Mouse (Mus musculus) CD8-positive naive resting alpha-beta T cell, adult 2 months (primary cell): ENCODE results near the gene Sgms2.

Experiments
- DNase-seq, 2 experiments: peaks; one replicate each; pipeline ENCODE4 v3.0.0; 2022; ENCODE audit warnings: low read depth in 2 of 2, low spot score in 2 of 2

The Sgms2 gene

DNA sequence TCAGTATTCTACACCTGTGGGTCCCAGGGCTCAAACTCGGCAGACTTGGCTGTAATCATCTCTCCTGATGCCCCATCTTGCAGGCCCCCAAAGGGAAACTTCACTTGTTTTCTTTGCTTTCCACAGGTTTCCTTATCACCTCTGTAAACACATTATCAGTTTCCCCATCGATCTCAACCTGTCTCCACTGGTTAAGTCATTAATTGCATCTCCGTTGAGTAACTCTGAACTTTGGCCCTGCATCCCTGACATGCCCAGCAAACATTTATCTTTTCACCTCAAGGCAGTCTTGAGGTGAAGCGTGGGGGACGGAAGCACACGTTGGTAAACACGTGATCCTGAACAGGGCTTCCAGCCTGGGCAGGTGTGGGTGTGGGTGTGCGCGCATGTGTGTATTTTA lies 178.9 kb downstream of the Sgms2 start:
- DNase-seq: no peak

DNA sequence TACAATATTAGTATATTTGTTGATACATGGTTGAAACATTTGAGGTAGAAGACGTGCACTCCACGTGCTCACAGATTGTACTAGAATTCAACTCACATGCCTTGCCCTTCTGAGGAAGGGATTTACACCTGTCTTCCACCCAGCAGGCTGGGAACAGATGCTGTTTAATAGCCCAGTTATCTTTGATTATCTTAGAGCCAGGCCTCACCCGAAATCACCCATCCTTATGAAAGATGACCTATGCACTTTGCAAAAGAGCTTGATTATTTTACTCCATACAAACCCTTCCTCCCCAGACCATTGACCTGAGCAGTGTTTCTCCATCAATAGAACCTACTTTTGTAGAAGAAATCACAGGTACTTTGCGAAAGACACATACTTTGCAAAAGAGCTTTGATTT lies 180.6 kb downstream of the Sgms2 start:
- DNase-seq: no peak

DNA sequence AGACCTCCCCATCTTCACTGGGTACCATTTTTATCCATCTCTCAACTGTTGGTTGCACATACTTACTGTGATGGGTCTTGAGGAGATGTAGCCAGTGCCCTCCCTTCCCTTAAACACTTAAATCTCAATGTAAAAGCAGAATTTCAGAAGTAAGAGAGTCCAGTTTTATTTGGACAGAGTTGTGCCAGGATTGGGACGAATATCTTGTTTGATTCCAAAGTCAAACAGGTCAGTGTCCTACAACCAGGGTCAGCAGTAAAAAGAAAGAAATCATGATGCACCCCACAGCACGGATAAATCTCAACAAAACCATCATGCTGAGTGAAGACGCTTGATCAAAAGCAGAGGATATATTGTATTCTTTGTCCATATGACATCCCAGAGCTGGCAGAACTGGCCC lies 183.4 kb downstream of the Sgms2 start:
- DNase-seq: no peak

DNA sequence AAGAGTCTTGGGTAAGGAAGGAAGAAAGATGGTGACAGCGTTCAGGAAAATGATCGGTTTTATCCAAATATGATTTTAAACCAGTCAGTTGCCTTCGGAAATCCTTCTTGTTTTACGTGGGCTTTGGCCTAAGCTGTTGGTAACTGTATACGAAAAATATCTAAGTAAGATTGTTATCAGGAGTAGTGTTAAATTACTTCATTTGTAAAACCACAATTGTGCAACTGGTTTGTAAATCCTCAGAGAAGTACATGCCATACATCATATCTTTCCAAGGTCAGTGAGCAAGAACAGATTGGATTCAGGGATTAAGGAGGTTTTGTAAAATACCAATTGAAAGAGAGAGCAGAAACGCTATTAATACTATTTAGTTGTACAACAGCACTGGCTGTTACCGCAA lies 185.0 kb downstream of the Sgms2 start:
- no peak for DNase-seq

DNA sequence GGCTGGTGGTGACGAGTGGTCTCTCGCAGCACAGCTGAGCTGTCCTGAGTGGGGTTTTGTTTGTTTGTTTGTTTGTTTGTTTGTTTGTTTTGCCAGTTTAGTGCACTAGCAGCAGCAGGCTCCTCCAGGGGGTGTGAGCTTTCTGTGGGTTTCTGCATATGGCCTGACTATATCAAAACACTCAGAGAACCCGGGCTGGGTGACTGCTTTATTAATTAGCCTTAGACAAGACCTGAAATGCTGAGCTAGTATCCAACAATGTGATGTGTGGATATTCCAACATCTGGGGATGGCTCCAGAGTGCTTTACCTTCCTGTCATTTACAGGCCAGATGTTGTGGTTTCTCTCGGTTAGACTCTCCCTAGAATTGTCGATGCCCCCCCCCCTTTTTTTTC lies 187.9 kb downstream of the Sgms2 start:
- no peak for DNase-seq

DNA sequence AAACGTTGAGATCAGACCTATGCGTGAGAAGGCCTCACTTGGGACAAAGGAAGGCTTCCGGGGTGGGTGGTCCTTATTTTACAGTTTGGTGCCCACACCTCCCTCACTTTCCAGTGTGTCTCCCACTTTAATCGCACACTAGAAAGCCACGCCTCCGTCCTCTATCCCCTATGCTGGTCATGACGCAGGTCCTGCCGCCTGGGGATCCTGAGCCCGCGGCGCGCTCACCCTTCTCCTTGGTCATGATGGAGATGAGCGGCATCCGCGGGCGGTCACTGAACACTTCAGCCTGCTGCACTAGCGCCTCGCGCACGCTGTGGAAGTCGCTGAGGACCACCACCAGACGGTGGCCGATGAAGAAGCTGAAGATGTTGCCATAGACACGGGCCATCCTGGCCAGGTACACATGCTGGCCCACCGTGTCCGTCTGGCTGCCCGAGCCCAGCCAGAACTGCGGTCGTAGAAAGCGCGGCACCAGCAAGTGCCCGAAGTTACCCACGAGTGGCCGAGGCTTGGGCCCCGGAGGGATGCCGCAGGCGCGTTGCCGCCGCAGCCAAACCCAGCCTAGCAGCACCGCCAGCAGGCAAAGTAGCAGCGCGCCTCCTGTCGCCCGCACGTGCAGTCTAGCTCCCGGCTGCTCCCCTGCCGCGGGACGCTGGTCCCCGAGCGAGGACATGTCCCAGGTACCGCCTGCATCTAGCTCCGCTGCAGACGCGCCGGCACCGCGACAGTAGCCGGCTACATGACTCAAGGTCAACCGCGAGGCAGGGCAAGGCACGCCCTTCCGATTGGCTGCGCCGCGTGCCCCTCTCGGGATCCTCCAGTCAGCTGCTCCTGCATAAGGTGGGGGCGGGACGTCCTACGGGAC lies 188.5 kb downstream of the Sgms2 start, which contains the start of gene Cyp2u1:
Gene Cyp2u1 (minus strand): TSS at position 776 of the 868 bp plus-strand sequence.
- peak; percentile 65 to 74 for DNase-seq

DNA sequence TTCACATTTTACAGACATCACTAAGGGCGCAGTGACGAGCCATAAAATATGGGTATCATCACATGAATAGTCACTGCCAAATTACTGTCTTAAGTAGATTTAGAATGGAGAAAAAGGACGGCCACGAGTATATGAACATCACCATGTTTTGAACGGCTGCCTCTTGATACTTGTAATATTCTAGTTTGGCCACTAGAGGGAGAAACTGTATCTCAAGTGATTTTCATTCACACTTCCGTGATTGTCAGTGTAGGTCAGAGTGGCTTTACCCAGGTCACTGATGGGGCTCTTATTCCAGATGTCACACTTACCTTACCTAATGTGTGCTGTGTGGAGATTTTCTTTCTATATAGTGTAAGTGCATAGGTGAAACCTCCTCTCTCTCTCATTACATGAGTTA lies 191.3 kb downstream of the Sgms2 start:
- DNase-seq: peak in 1 of 2 experiments; percentile 35

DNA sequence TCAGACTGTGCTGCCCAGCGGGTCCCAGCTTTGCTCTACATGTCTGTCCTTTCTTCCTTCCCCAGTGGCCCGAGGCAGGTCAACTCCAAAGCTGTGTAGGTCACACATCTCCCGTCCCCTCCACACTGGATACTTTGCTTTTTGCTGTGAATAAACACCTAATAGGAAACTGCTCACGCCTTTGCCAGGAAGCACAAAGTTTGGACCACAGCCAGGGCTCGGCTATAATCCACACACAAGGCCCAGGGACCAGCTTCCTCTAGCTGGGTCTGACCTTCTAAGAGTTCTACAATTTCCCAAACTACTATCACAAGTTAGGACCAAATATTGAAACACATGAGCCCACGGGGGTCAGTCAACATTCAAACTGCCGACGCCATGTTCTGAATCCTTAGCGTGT lies 192.1 kb downstream of the Sgms2 start:
- DNase-seq: no peak

DNA sequence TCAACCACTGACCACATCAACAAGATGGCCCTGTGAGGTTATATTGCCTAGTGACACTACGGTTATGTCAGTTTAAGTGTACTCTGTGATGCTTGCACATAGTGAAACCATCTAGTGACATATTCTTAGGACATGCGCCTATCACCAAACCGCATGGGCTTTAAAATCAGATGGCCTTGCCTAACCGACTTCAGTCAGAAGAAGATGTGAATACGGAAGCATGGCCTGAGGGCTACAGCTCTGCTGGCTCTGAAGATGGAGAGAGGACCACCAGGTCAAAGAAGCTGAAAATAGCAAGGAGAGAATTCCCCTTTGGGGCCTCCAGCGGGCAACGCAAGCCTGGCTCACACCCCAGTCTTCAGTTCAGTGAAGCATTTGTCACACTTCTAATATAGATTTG lies 194.3 kb downstream of the Sgms2 start:
- no peak for DNase-seq

DNA sequence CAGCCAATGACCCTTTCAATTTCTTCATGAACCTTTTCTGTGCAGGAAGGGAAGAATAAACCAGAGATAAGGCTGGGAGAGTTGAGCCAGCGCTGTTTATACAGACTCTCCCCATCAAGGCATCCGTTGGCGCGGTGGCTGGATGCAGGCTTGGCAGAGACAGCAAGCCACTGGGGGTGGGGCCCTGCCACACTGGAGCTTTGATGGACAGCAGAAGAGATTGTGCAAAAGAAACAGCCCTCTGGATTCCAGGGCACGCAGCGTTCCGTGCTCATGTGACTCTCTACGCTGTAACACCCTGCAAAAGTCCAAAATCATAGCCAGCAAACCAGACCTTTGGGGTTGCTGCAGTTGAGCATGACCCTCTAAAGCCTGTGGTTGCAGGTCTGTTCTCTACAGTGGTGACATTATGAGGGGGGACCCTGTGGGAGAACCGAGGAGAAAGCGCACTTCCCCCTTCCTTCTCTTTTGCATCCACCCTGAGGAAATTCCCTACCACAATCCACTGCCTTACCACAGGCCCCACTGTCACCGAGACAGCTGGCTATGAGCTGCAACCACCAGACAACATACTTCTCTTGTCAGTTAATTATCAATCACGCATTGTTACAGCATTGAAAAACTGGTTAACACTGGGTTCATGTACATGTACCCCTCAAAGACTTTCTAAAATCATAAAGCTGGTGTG lies 195.6 kb downstream of the Sgms2 start:
- DNase-seq: no peak

DNA sequence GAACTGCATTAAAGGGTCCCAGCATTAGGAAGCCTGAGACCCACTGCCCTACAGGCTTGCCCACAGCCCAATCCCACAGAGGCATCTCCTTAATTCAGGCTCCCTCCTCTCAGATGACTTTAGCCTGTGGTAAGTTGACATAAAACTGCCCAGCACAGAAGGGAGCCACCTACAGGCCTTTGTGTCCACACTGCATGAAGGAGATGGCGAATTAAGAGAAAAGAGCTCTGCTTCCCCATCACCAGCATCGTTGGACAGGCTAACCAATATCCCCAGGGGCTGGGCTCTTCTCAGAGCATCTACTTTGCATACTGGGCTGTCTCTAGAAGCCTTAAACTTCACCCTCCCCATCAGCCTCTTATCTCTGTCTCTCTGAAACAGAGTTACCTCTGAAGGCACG lies 196.7 kb downstream of the Sgms2 start:
- DNase-seq: no peak

DNA sequence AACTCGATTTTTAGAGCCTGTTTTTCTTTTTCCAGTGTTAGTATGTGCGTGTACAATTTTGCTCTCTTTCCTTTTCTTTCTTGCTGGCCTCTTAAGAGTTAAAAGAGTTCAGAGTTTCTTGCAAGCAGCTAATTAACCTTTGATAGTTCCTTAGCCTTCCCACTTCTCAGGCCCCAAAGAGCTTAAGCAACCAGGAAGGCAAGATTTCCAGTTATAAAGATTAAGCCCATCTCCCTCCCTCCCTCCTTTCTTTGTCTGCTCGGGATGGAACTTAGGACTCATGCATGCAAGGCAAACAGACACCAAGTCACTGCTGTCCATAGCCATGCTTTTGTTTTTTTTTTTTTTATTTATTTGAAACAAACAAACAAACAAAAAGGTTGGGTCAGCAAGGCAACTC lies 198.3 kb downstream of the Sgms2 start:
- DNase-seq: no peak

DNA sequence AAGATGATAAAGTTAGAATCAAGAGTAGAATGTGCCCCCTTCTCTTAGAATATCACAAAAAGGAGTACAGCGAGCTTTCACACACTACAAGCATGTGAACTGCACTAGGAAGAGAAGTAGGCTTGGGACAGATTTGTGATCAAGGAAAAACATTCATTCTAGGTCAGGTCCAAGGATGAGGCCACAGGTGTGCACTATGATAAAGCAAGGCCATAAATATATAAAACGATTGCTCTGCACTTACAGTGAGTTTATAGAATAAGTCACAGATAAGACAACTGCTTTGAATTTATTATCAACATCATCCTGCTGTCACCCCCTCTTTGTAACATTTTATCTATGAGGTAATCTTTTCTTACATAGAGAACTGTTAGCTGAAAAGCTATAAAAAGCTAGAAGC lies 198.9 kb downstream of the Sgms2 start:
- no peak for DNase-seq

DNA sequence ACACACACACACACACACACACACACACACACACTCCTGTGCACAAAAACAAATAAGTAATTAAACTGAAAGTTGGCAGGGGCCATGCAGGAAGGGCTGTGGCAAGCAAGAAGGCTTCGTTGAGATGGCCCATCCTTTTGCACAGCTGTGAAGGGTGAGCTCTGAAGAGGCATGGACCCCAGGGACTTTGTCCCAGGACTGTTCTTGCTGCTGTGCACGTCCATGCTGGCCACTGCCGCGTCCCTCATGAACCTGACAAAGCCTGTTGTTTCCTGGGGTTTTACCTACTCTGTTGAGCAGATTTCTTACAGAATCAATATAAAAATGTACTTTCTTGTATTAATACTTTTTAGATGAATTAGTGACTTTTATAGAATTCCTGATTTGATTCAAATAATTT lies 199.3 kb downstream of the Sgms2 start:
- no peak for DNase-seq

DNA sequence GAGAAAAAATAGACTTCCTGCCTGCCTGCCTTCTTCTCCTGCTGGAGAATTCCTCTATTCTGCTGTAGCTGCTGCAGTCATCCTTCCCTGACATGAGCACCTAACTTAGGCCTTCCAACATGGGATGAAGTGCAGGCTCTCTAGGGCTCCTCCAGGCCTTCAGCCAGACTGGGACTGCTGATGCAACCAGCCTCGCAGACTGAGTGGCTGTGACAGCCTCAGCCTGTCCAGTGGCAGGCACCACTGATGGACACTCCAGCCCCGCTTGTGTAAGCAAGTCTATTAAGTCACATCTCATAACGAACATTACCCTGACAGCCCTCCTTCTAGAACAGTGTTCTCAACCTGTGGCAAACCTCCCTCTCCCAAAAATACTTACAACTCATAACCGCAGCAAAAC lies 217.1 kb downstream of the Sgms2 start:
- no peak for DNase-seq

DNA sequence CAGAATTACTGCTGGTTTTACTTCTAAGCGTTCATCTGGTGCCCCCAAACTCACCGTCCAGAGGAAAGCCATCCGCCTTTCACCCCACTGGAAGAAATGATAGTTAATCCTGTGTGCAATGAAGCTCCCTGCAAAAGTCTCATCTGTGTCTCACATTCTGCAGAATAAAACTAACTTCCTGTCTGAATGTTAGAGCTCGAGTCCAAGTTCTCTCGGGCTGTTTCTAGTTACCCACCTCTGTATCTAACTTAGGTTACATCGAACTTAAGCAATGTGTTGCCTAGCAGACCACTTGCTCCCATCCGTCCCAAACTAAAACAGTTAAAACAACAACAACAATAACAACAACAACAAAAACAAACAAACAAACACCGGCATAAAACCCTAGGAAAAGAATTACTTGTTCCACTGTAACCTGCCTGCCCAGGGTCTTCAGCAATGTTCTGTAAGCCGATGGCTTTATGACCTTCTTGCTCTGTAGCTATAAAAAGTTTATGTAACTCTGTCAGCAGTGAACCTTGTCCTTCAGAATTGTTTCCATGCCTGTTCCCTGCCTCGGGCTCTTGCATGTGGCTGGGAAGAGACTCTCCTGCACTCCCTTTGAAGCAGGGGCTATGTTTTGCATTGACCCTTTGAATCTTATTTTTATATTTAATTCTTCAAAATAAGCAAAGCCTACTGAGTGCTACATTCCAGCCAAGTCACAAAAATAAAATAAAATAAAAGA lies 218.7 kb downstream of the Sgms2 start:
- DNase-seq: no peak

DNA sequence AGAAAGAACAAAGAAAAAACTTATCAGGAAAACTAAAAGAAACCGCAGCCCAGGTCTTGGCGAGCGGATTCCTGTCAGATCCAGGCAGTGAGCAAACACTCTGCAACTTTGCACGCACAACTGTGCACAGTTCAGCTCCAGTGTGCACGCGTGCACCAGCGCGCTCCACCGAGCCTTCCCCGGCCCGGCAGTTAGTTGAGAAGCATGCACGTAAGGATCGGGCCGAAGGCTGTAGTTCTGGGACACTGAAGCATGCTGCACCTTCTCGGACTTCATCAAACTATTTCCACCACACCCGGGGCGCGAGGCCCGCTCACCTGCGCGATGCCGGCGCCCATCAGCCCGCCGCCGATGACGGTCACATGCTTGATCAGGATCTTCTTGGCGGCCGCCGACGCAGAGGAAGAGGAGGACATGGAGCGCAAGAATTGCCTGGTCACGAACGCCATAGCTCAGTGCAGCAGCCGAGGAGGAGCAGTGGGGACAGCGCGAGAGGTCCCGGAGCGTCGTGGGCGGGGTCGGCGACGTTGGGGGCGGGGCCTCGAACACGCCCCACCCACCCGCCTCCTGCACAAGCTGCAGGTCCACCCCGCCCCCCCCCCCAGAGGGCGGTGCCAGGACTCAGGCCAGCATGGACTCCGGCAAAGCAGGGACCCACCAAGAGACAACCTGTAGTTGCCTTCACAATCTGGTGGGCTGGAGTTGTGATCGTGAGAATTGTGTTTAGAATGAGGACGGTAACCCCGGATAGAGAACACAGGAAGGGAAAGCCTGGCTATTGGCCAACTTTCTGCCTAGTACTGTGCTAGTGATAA lies 219.4 kb downstream of the Sgms2 start, which contains the start of gene Hadh:
Gene Hadh (minus strand): TSS at position 543 of the 815 bp plus-strand sequence.
- peak; percentile 59 to 75 for DNase-seq

DNA sequence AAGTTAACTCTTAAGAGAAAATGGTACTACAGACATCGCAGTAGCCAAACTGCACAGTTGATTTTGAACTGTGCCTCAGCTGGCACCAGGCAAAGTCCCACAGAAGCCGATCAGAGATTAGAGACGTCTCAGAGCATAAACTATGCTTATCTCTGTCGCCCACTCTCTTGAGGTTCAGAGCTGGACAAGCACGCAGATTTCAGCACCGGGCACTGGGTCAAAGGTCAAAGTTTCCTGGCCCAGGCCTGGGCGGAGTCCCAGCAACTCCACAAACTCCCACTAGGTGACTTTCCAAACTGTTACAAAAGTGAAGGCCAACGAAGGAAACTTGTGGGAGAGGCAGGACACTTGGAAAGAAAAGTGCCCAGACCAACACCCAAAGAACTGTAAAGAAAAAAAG lies 220.1 kb downstream of the Sgms2 start:
- DNase-seq: peak in 1 of 2 experiments; percentile 4

DNA sequence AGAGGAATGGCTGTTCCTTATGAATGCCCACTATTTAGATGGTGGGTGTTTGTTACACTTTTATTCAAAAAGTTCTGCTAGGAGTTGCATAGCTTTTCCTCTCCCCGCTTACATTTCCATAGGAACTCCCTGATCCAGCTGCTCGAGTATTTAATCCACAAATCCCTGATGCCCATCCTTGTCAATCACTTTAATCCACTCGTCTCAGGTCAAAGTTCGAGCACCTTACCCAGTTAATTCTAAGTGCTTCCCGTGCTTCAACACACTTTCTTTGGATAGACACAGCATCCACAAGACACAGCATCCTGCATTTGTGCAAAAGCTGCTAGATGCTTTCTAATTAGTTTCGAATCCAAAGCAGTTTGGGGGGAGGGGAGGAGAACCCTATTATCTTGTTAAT lies 220.8 kb downstream of the Sgms2 start:
- no peak for DNase-seq
